Mouse (Mus musculus) brain, embryonic 14.5 days (tissue): ENCODE data around the gene Siae. TPM values are rescaled to one million over a fixed set of nuclear protein-coding genes. Genes with fewer than 3 reads are reported as not detected.

ENCODE experiments used
- DNase-seq: peaks from one replicate; pipeline ENCODE4 v3.0.0-alpha.2; 2011; ENCODE audit warnings: low read depth
- CTCF ChIP-seq: fragments of 200-500 bp; IDR thresholded peaks from 2 replicates; pipeline ENCODE4 v1.5.1; 2012; ENCODE audit warnings: inconsistent platforms, mild to moderate bottlenecking, moderate library complexity, borderline replicate concordance; ENCODE audit not compliant: insufficient read depth, insufficient read length; ENCODE audit errors: extremely low read depth
- POLR2A ChIP-seq: fragments of 200-500 bp; IDR thresholded peaks from 2 replicates; pipeline ENCODE4 v1.6.1; 2012; ENCODE audit warnings: mild to moderate bottlenecking, inconsistent platforms, borderline replicate concordance; ENCODE audit not compliant: poor library complexity, insufficient read depth, insufficient read length, severe bottlenecking; ENCODE audit errors: extremely low read depth
- polyA plus RNA-seq: library from polyadenylated mRNA; depleted of rRNA; stranded (reverse); fragments of >200 nt; gene quantifications from 2 replicates; pipeline ENCODE4 v1.2.3, GENCODE M21; 2012

Gene Siae
- polyA plus RNA-seq, 1 experiment, result 7.8 TPM

GRCm38 (mm10) chr9:37541851-37542642 is 13.5 kb upstream of the Siae start:
- no peak for DNase-seq
- TF ChIP-seq POLR2A, result no peak

DNA sequence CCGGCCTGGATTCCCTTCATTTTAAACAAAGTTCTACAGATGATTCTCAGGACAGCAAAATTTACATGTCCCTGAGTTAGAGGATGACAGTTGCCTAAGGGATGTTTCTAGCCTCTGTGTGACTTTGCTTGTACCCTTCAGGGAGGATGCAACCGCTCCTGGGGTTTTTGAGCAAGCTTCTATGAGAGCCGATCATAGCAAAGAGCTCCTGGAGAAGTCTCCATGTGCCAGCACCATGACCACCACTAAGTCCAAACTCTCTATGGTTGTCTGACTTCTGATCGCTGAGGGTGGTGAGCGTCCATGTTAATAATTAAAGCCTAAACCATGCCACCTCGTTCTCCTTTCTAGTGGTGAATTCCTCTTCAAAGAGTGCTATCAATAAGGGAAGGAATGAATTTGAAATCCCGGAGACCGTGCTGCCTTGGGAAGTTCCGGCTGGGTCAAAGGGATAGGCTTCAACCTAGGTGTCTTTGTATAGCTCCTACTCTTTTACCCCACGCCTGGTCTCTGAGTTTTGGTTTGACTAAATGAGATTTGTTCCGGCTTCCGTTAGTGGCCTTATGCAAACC is 11.5 kb upstream of the Siae start:
- no peak for TF ChIP-seq POLR2A
- no peak for TF ChIP-seq CTCF
- DNase-seq, result no peak

GRCm38 (mm10) chr9:37544447-37545165 is 10.9 kb upstream of the Siae start:
- TF ChIP-seq POLR2A (no peak), CTCF (peak; percentile 73)

GRCm38 (mm10) chr9:37545166-37545610 is 10.3 kb upstream of the Siae start:
- DNase-seq, result no peak
- TF ChIP-seq CTCF (no peak), POLR2A (no peak)

More at GRCm38 (mm10) chr9:37544447-37545165, 10.9 kb upstream of the Siae start:
- DNase-seq, result peak; percentile 73

DNA sequence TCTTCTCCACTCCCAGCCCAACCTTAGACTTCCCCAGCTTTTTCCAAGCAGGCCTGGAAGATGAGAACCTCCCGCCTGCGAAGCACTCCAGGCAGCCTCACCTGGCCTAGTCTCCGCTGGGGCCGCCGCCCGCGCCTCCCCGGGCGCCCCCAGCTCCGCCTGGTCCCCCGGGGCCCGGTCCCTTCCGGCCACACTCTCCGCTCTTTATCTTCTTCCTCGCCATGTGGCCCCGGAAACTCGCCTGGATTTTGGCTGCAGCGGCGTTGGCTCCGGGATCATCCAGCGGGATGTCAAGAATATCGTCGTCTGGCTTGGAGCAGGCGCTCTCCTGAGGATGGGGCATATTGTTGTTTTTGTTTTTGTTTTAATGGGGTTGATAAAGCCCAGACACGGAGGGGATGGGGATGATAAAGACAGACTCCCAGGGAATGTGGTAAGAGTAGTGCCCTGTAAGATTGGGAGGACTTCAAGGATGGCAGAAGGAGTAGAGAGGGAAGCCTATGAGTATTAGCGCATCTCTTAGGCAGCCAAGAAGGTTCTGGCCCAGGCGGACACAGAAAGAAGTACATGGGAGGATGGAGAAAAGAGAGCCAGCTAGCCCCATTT is 9.5 kb upstream of the Siae start:
- TF ChIP-seq POLR2A (no peak), CTCF (no peak)
- DNase-seq, result no peak

DNA sequence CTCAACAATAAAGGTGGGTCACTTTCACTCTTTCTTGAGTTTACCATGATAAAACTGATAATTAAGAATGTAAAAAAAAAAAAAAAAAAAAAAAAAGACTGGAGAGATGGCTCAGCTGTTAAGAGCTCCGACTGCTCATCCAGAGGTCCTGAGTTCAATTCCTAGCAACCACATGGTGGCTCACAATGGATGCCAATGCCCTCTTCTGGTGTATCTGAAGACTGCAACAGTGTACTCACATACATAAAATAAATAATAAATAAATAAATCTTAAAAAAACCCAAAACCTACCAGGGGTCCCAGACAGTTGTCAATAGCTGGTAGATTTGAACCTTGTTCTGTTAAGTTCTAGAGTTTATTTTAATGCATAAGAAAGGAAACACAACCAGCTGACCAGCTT is 8.6 kb upstream of the Siae start:
- no peak for DNase-seq
- TF ChIP-seq POLR2A, result no peak
- no peak for TF ChIP-seq CTCF

- DNase-seq, result no peak
- TF ChIP-seq POLR2A, result no peak
- no peak for TF ChIP-seq CTCF
These were observed 5.1 kb upstream of the Siae start for GRCm38 (mm10) chr9:37550435-37550834.

GRCm38 (mm10) chr9:37551751-37552531 is 3.6 kb upstream of the Siae start:
- TF ChIP-seq POLR2A (no peak), CTCF (no peak)
- DNase-seq, result no peak

DNA sequence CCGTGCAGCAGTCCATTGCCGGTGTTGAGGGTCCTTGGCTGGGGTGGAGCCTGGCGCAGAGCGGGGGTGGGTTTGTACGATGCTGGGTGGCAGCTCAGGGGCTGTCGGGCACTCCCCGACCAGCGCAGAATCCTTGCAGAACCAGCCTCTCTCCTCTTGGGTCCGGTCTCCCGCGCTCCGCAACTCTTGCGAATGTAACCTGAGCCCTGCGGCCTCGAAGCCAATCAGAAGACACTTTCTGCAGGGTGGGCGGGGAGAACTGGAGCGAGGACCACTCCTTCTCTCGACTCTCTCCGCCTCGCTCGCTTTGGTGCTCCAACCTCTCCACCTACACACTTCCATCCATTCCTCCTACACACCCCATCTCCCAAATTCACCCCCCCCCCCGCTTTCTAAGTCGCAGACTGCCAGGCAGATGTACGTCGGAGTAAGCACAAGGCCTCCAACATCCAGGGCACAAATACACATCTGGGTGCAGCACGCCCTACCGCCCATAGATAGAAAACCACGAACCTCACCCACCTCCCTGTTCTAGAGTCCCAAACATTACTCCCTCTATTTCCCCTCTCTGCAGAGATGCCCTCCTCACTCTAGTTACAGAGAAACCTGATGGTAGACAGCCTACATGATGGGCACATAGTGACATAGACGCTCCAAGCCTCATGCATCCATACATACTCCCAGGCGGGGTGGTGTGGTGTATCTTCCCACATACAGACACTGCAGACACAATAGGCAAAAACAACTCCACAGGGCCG is 2.8 kb upstream of the Siae start, which contains the start of gene Nrgn:
Nrgn (minus strand) TSS at position 369 of the 758 bp plus-strand sequence.
- TF ChIP-seq CTCF, result no peak
- peak; percentile 94 for DNase-seq

DNA sequence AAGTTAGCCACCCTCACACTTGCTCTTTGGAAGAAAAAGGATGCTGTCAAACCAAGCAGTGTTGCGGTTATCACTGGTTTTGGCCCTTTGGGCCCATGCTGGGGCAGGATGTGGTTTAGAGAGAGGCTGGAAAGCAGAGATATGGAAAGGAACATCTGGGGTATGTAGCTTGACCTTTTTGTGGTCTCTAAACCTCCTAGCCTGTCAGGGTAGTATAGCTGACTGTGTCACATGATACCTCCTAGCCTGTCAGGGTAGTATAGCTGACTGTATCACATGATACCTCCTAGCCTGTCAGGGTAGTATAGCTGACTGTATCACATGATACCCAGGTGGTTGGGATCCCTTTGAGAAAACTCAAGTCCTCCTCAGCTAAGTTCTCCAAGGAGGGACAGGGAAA is 1.2 kb upstream of the Siae start:
- TF ChIP-seq CTCF (no peak), POLR2A (no peak)
- DNase-seq, result no peak
